Mouse (Mus musculus): Measurements from ENCODE around the gene Rwdd2b.

The Rwdd2b gene

GRCm38 (mm10) chr16:87440184-87440686 lies at the start of gene Rwdd2b:
Rwdd2b (minus strand) TSS chr16:87440573.
- DNase-seq (ENCODE audit: low spot score in 2 of 2), result peak; percentile 93

- no peak for DNase-seq (ENCODE audit: low spot score in 2 of 2)
These were observed 48.2 kb upstream of the Rwdd2b start for GRCm38 (mm10) chr16:87488605-87489004.

GRCm38 (mm10) chr16:87486739-87487138 lies 46.4 kb upstream of the Rwdd2b start:
- DNase-seq (ENCODE audit: low spot score in 2 of 2), result no peak

GRCm38 (mm10) chr16:87484367-87484766 lies 44.0 kb upstream of the Rwdd2b start:
- no peak for DNase-seq (ENCODE audit: low spot score in 2 of 2)

- DNase-seq (ENCODE audit: low spot score in 2 of 2), result no peak
These were observed 30.2 kb upstream of the Rwdd2b start for GRCm38 (mm10) chr16:87470579-87470978.

GRCm38 (mm10) chr16:87458752-87459151 lies 18.4 kb upstream of the Rwdd2b start:
- no peak for DNase-seq (ENCODE audit: low spot score in 2 of 2)

GRCm38 (mm10) chr16:87455180-87455611 lies 14.8 kb upstream of the Rwdd2b start:
- DNase-seq (ENCODE audit: low spot score in 2 of 2), result no peak

GRCm38 (mm10) chr16:87454419-87455179 lies 14.2 kb upstream of the Rwdd2b start, which contains the start of gene Usp16:
Usp16 (plus strand) TSS chr16:87454703.
- DNase-seq (ENCODE audit: low spot score in 2 of 2), result peak; percentile 89 to 91

GRCm38 (mm10) chr16:87453226-87453625 lies 12.9 kb upstream of the Rwdd2b start:
- DNase-seq (ENCODE audit: low spot score in 2 of 2), result no peak

GRCm38 (mm10) chr16:87445528-87445927 lies 5.2 kb upstream of the Rwdd2b start:
- no peak for DNase-seq (ENCODE audit: low spot score in 2 of 2)

GRCm38 (mm10) chr16:87445110-87445509 lies 4.7 kb upstream of the Rwdd2b start:
- no peak for DNase-seq (ENCODE audit: low spot score in 2 of 2)

GRCm38 (mm10) chr16:87444071-87444470 lies 3.7 kb upstream of the Rwdd2b start:
- no peak for DNase-seq (ENCODE audit: low spot score in 2 of 2)

GRCm38 (mm10) chr16:87443245-87443644 lies 2.9 kb upstream of the Rwdd2b start:
- no peak for DNase-seq (ENCODE audit: low spot score in 2 of 2)

- DNase-seq (ENCODE audit: low spot score in 2 of 2), result no peak
These were observed 1.9 kb upstream of the Rwdd2b start for GRCm38 (mm10) chr16:87442291-87442690.

GRCm38 (mm10) chr16:87441089-87441488 lies 716 bp upstream of the Rwdd2b start:
- no peak for DNase-seq (ENCODE audit: low spot score in 2 of 2)

GRCm38 (mm10) chr16:87438697-87439096 lies 1.7 kb downstream of the Rwdd2b start:
- no peak for DNase-seq (ENCODE audit: low spot score in 2 of 2)

- no peak for DNase-seq (ENCODE audit: low spot score in 2 of 2)
These were observed 3.3 kb downstream of the Rwdd2b start for GRCm38 (mm10) chr16:87437096-87437495.

GRCm38 (mm10) chr16:87435411-87436205 lies 4.8 kb downstream of the Rwdd2b start:
- DNase-seq (ENCODE audit: low spot score in 2 of 2), result no peak

- DNase-seq (ENCODE audit: low spot score in 2 of 2), result no peak
These were observed 5.4 kb downstream of the Rwdd2b start for GRCm38 (mm10) chr16:87434946-87435345.

GRCm38 (mm10) chr16:87434266-87434665 lies 6.1 kb downstream of the Rwdd2b start:
- DNase-seq (ENCODE audit: low spot score in 2 of 2), result no peak

- peak; percentile 99 for DNase-seq (ENCODE audit: low spot score in 2 of 2)
These were observed 8.1 kb downstream of the Rwdd2b start, which contains the start of gene Ltn1 for GRCm38 (mm10) chr16:87432033-87432814. Ltn1 (minus strand) TSS chr16:87432612.

GRCm38 (mm10) chr16:87427516-87427915 lies 12.9 kb downstream of the Rwdd2b start:
- no peak for DNase-seq (ENCODE audit: low spot score in 2 of 2)

Data from right cerebral cortex, postnatal 36 days (tissue).